Mouse (Mus musculus) thymus, postnatal 25 days (tissue): Measurements from ENCODE around the gene Boc.

ENCODE experiments used
- DNase-seq: peaks from one replicate; pipeline ENCODE4 v3.0.0; 2022

Boc gene

GRCm38 (mm10) chr16:44558471-44559329 lies at the start of gene Boc:
Gene Boc (minus strand): TSS chr16:44558897.
- DNase-seq: peak; percentile 13

- no peak for DNase-seq
These were observed 47.9 kb upstream of the Boc start for GRCm38 (mm10) chr16:44606643-44607042.

DNA sequence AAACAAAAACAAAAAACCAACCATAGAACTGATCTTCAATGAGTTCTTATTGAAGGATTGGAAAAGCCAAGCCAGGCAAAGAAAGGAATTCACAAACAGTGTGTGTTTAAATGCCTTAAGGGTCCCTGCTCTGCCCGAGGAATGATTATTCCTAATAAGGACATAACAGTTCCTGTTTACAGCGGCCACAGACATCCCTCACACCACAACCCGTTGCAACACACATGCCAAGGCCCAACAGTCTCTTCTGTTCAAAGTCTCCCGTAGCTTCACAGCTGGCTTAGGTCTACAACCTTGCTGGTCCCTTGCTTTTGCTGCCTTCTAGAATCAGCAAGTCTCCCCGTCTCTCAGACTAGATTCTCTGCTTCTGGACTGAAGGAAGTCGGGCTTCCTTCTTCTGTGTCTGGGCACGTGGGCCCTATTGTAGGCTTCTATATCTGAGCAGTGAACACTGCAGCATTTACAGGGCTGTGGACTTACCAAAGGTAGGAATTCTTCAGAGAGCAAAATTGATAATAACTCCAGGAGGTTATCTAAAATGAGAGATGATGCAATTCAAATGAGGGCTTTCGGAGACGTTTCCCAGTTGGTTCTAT lies 45.4 kb upstream of the Boc start:
- DNase-seq: no peak

DNA sequence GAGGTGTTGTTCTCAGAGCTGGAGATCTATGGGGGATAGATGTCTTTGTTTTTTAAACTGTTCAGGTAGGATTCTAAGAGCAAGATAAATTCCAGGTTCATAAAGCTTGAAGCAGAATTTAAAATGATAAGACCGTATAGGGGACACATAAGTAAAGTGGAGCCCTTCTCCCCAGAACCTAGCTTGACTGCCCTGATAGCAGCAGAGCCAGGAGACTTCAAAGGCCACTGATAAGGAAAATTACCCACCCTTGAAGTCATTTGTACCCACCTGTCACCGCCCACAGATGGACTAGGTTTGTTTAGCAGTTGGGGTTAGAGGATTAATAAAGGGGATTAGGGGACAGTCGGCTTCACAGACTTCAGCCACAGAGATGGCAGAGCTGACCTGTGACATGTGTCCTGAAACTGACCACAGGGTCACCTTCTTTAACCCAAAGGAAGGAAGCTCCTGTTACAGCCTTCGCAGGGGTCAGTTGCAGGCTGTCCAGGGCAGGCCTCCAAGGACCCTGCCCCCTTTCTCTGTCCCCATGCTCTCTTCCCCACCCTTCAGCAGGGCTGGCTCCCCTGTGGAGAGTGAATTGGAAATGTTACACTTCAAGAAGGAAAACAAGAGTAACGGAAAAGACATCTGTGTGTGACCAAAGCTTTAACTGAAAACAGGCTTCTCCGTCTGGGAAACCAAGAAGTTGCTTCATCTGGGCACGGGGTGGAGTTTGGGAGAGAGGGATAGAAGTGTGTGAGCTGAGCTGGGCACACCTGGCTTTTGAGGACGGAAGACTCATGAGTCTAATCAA lies 43.5 kb upstream of the Boc start:
- DNase-seq: no peak

- no peak for DNase-seq
These were observed 42.5 kb upstream of the Boc start for GRCm38 (mm10) chr16:44601182-44601581.

DNA sequence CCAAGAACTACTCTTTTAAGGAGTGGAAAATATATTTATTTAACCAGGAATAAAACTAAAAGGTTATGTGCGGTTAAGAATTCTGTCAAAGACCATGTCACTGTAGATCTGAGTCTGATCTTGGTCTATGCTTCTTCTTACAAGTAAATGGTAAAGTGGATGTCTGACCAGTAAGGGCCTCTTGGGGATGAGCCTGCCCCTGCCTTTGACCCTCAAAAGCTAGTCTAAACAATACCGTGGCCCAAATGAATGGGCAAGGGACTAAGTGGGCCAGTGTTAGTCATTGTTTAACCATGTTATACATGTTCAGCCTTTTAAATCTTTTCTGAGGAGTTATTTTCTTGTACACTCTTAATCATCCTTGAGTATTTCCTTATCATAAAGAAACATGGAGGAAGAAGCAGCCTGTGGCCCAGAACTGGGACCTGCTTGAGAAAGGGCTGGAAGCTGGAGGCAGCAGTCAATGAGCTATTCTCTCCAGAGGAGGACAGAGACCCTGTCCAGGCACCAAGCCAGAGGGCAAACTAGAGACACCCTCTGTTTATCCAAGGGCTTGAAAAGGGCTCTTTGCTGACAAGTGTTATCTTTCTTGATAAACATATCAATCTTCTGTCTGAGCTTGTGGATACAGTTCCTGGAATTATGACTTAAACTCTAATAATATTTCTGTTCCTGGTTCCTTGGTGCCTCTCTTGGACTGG lies 38.6 kb upstream of the Boc start:
- no peak for DNase-seq

- no peak for DNase-seq
These were observed 30.8 kb upstream of the Boc start for GRCm38 (mm10) chr16:44589506-44589905.

GRCm38 (mm10) chr16:44579421-44580024 lies 20.8 kb upstream of the Boc start:
- no peak for DNase-seq

GRCm38 (mm10) chr16:44578551-44578950 lies 19.9 kb upstream of the Boc start:
- DNase-seq: no peak

DNA sequence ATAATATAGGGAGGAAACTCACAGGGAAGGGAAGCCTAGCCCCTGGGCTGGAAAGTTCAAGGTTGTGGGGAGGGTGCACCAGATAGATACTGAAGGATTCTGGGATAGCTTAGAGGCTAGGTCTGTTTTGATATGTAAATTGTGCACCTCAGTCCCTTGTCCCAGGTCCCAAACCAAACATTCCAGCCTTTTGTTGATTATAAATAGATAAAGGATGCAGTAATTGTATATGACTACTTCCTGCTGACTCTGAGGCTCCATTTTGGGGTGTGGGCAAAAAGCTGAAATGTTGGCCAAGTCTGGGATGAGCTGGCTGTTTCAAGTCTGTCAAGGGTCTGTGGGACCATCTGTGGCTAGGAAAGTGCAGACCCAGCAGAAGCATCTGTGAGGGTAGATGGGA lies 9.4 kb upstream of the Boc start:
- DNase-seq: no peak

DNA sequence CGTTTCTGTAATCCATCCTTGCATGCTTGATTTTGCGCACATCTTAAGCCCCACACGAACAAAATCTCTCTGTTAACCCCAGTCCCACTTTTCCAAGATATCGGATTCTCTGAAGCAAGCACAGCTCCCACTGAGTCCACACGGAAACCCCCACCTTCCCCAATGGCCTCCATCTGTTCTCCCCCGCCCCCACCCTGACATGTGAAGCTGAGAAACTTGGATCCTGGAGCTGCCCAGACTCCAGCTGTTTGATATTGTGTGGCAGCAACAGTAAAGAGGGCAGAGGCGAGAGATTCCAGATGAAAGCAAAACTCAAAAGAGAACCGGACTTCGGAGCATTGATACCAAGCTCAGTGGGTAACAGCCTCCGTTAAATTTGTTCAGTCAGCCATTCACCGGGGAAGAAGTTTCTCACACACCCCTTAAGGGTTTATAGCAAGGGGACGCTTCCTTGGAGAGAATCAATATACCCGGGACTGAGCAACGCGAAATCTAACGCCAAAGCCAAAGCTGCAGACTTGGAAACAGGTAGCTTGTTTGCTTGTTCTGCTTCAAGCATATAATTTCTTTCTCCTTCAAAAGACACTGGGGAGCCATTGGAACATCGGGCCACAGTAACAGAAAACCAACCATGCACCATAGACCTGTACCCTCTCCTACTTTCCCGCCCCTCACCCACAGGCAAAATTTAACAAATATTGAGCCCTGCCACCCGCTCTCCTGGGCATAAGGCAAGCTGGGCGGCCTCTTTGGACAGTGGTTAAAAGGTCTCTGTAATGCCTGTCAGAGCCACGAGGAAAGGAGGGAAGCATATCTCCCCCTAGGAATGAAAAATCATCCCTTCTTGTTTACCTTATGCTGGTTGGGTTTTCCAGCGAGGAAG lies 6.9 kb upstream of the Boc start:
- DNase-seq: no peak

- no peak for DNase-seq
These were observed 5.7 kb upstream of the Boc start for GRCm38 (mm10) chr16:44564359-44564758.

DNA sequence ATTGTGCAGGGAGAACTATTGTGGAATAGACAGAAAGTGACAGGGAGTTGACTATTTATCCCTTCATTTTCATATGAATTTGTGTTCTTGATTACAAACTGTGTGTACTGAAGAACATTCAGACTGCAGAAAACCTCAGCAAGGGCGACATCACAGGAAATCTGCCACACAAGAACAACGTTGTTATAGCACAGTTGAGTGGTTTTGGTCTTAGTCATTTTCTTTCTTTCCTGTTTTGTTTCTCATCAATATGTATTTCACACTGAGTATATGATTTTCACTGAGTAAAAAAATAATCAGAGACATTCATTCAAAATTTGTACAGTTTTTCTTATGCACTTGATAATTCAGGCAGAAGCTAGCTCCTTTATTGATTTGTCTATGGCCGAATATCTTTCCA lies 3.4 kb upstream of the Boc start:
- no peak for DNase-seq

DNA sequence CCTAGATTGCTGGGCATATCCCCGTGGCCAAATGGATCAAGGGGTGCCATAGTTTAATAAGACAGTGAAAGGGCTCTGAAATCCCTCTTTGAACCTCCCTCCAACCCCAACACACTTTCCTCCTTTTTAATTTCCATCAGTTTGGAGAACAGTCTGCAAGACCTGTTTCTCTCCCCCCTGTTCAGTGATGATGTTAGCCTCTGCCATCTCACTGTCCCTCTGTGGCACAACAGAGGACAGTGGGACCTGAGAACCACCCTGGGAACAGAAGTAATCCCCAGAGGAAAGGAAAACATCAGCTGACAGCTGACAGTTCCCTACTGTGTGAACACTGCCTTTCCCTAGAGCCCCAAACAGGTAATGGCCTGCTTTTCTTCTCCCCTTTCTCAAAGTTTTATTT lies 1.5 kb upstream of the Boc start:
- no peak for DNase-seq

DNA sequence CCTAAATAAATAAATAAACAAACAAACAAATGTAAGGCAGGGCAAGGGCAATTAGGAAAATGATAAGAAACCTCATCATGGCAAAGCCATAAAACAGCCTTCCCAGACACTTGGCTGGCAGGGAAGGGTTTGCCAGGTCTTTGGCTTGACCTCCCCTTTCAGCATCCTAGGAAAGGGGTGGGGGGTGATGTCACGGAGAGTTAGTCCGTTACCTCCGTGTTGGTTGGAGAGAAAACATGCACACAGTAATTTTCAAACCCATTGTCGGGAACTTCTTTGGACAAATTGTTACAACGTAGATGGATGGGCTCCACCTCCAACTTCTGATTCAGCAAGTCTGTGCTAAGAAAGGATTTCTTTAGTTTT lies 616 bp upstream of the Boc start:
- no peak for DNase-seq

DNA sequence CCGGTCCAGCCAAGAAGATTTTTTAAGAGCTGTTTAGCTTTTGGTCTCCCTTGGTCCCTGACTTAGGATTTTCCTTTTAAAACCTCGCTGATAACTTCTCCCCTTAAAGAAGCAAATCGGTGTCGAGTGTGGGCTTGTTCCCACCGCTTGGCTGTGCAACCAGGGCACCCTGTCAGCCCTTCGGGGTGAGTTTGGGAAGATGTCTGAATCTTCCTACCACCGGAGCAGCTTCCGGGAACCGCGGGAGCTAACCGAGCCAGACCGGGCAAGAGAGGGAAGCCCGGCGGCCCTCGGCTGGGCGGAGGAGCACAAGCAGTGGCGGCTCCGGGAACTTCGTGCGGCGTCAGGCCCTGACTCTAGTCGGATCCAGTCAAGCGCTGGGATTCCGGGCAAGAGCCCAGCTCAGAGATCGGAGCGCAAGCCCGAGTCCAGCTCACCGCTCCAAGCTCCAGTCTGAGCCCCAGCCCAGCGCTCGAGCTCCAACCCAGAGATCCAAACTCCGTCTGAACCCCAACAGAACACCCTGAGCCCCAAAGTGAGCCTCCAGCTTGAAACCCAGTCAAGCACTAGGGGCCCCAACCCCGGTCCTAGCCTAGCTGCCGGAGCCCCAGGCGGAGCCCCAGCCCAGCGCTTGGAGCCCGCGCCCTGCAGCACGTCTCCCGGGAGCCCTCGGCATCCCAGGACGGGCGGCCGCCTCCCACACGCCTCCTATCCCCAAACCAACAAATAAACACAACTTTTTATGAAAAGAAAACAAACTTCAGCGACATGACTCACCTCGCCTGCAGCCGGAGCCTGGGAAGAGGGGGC lies 831 bp downstream of the Boc start:
- DNase-seq: no peak

DNA sequence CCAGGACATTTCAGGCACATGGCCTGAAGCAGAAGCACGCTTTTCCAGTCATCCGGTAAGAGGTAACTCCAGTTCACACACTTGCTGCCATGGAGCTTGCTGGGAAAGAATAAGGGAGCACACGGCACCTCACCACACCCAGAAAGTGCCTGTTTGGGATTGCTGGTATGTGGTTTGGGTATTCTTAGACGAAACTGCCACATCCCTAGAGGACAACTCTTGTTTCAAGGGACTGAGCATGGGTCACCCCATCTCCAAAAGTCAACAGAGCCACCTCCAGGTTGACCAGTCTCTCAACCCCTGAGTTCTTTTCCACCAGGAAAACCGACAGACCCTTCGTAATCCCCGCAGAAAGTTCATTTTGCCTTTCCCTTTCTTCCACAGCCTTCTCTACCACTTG lies 1.6 kb downstream of the Boc start:
- no peak for DNase-seq

GRCm38 (mm10) chr16:44555791-44556709 lies 2.6 kb downstream of the Boc start:
- DNase-seq: no peak

- DNase-seq: no peak
These were observed 4.8 kb downstream of the Boc start for GRCm38 (mm10) chr16:44553861-44554260.

DNA sequence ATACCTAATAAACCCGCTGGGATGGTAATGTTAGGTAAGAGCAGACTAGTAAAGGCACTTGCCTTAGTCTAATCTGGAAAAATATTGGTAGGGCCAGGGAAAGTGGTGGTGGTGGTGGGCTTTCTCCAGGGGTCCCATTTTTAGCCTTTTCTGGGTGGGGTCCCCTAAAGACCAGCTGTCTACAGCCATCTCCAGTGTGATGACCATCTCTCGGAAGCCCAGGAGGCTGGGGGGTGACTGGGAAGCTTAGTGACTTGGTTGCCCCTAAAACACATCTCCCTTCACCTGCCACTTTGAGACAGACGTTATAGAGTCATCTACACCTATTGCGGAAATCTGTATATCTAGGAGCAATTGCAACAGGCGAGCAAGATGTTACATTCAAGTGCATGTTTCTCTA lies 6.0 kb downstream of the Boc start:
- no peak for DNase-seq
